Mouse (Mus musculus): Measurements from ENCODE around the gene Tmcc2.

GRCm38 (mm10) chr1:132400538-132400937 lies 9.5 kb upstream of the Tmcc2 start:
- TF ChIP-seq GATA1 (IDR thresholded peaks at IDR 0.05; ENCODE audit: borderline replicate concordance, low read length) (no peak), FLI1 (IDR thresholded peaks at IDR 0.05; ENCODE audit: low read length) (no peak)
